Mouse (Mus musculus): ENCODE measurements at regions not wholly inside any gene's neighbourhood (a gene's known extent, or its start where the extent isn't known, plus 50 kb on each side); places are given as distances from the start of the nearest gene placed in this dataset.

- no peak for TF ChIP-seq POLR2A (IDR thresholded peaks at IDR 0.05; ENCODE audit: insufficient read depth, low read depth, low read length)
- no peak for TF ChIP-seq CTCF (IDR thresholded peaks at IDR 0.05; ENCODE audit: insufficient read depth, low read depth, low read length)
These were observed 282.8 kb upstream of the Zmiz1 start for GRCm38 (mm10) chr14:25176206-25176605.

Measured in olfactory bulb, adult 2 months (tissue).